Comparison of ENCODE assay signal across 9 mouse cellular contexts in the genomic region with DNA sequence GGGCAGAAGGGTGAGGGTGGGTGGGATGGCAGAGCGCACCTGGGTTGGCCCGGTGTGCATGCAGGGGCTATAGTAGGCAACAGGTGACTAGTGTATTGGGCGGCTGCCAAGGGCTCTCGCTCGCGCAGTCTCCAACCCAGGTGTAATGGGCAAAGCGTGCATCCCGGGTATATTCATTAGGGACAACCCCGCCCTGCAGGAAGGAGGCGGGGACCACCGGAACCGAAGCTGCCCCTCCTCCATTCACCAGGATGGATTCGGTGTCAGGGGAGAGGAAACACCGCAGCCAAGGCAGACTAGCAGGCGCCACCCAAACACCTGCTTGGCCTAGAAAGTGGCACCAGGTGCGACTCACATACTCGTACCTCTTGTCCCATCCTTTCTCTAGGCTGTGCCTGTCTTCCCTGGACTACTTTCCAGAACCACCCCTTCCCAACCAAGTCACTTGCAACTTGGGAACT. TPM values are rescaled to one million over a fixed set of nuclear protein-coding genes. Genes with fewer than 3 reads are reported as not detected.
A peak's percentile ranks its signal among the peaks of the same experiment; 100 is the strongest.
DNase-seq lines count a peak whose midpoint lies in the region; ATAC-seq lines count a peak whose summit lies in the region.
"Had no signal": no experiment of that assay in that cellular context is flagged by ENCODE, and none has a peak within 500 bp of the region (broad histone marks: within the 10 kb centered on the region; RNA-seq: fewer than 3 reads in every experiment).

No protein-coding gene starts in this region.

- H3K36me3 ChIP-seq in embryonic facial prominence, embryonic 12.5 days: no peaks in the 10 kb centered on the region
- no peaks in the 10 kb centered on the region for H3K36me3 ChIP-seq in stomach, embryonic 15.5 days

- H3K27me3 ChIP-seq in embryonic facial prominence, embryonic 12.5 days: no peaks in the 10 kb centered on the region
- H3K27me3 ChIP-seq in stomach, embryonic 15.5 days (replicated peaks): no peaks in the 10 kb centered on the region

- peak overlapping the region; percentile 47 for H3K4me3 ChIP-seq in embryonic facial prominence, embryonic 12.5 days
- peak overlapping the region; percentile 36 for H3K4me3 ChIP-seq in stomach, embryonic 15.5 days (replicated peaks)

- under 1% methylated on average over 17 of the region's 17 CpGs for WGBS in embryonic facial prominence, embryonic 12.5 days
- 3% methylated on average over 17 of the region's 17 CpGs for WGBS in stomach, embryonic 15.5 days

- peaks cover 24% of the 10 kb centered on the region for H3K4me1 ChIP-seq in embryonic facial prominence, embryonic 12.5 days
- H3K4me1 ChIP-seq in stomach, embryonic 15.5 days: peaks cover 18% of the 10 kb centered on the region

- peak overlapping the region; percentile 65; the same call in 1 of the 2 replicates for H3K9ac ChIP-seq in embryonic facial prominence, embryonic 12.5 days
- H3K9ac ChIP-seq in stomach, embryonic 15.5 days: no peak overlapping the region

- H3K27ac ChIP-seq in embryonic facial prominence, embryonic 12.5 days: peak overlapping the region; percentile 62
- H3K27ac ChIP-seq in stomach, embryonic 15.5 days: peak overlapping the region; percentile 80

- peak; percentile 21 to 42 for DNase-seq in CD8-positive naive resting alpha-beta T cell, adult 2 months (ENCODE audit: low read depth in 2 of 2, low spot score in 2 of 2)
- DNase-seq in adrenal gland, adult 18-20 months (ENCODE audit: low spot score in 2 of 2): peak; percentile 56 to 68
- peak; percentile 35 to 43 for DNase-seq in heart, postnatal 14 days
- peak; percentile 74 to 84 for DNase-seq in kidney, postnatal 4 days
- peak; percentile 68 for DNase-seq in lung, postnatal 36 days
- no peak for DNase-seq in retina, embryonic 14.5 days (ENCODE audit: low spot score)

- ATAC-seq in embryonic facial prominence, embryonic 12.5 days (ENCODE audit: insufficient number of reproducible peaks, insufficient read depth, low FRiP score, low TSS enrichment): peak; percentile 29
- peak; percentile 6; the same call in 1 of the 2 replicates for ATAC-seq in stomach, embryonic 15.5 days (ENCODE audit: insufficient read depth, low FRiP score, low read depth)

- H3K4me2 ChIP-seq in embryonic facial prominence, embryonic 12.5 days (replicated peaks): peak overlapping the region; percentile 68
- peak overlapping the region; percentile 59 for H3K4me2 ChIP-seq in stomach, embryonic 15.5 days

- intact Hi-C loops in heart, postnatal 14 days (cut with DNase I): loop anchor here (2.0 to 10.0 kb wide), 9 partner anchors 66 to 1185 kb away; no protein-coding TSS in a partner anchor

- no peaks in the 10 kb centered on the region for H3K9me3 ChIP-seq in embryonic facial prominence, embryonic 12.5 days
- no peaks in the 10 kb centered on the region for H3K9me3 ChIP-seq in stomach, embryonic 15.5 days

RNA-seq across cellular contexts. Expression of a gene that starts 4.2 kb away (rescaled TPM):
- total RNA-seq in adrenal gland, adult 18-20 months (2021): 100 to 1,000 TPM; 404 to 543 TPM
- 448 and 458 TPM in 2 replicates for polyA plus RNA-seq in embryonic facial prominence, embryonic 12.5 days (2016; fragmentation: Nextera tagmentation; extraction: Ambion mirVana)
- total RNA-seq in heart, postnatal 14 days (2021): 10 to 100 TPM; 13.6 to 14.6 TPM
- 339 and 387 TPM in 2 replicates for polyA plus RNA-seq in stomach, embryonic 15.5 days (2015; fragmentation: Nextera tagmentation; extraction: Ambion mirVana)
- polyA plus RNA-seq: erythroblast, embryonic 14.5 days had no signal

Comparison
In these comparisons a context has a peak if more than half of its experiments do, and no peak if none do; other contexts are left out.
1. RNA of a gene that starts 4.2 kb away (total RNA-seq): 404 to 543 TPM in adrenal gland, adult 18-20 months; 13.6 to 14.6 TPM in heart, postnatal 14 days; every median in the first group is over 10 times any median in the second.